Mouse (Mus musculus) kidney, postnatal 36 days (tissue): ENCODE data around the gene Prrg2.

Source experiments
- DNase-seq, 2 experiments: peaks; one replicate each; pipeline ENCODE4 v3.0.0; 2021 to 2022; ENCODE audit warnings: mixed read lengths in 2 of 2

Prrg2 gene

DNA sequence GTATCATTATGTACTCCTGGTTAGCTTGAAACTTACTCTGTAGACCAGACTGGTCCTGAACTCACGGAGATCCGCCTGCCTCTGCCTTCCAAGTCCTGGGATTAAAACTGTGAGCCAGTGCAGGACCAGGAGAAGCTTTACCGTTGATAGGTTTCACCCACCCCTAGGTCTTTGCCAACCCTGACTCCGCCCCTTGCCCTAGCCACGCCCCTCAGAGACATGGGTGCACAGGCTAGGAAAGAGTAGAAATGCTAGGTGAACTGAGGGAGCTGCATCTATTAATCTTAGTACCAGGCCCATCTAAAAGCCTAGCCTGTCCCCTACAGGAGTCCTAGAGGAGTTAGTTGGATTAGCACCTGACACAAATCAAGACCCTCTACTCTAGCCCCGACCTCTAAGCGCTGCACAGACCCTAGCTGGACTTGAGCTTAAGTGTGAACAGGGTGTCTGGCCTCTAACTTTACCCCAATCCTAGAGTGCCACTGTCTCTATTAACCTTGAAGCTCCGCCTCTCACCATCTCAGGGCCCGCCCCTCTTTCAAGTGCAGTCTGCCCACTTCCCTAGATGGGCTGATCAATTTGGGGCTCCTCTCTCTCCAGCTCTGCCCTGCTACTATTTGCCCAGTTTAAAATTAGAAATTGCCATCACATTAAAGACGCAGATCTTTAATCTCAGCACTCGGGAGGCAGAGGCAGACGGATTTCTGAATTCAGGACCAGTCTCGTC is 27.9 kb upstream of the Prrg2 start:
- DNase-seq, result peak in 1 of 2 experiments; percentile 34

DNA sequence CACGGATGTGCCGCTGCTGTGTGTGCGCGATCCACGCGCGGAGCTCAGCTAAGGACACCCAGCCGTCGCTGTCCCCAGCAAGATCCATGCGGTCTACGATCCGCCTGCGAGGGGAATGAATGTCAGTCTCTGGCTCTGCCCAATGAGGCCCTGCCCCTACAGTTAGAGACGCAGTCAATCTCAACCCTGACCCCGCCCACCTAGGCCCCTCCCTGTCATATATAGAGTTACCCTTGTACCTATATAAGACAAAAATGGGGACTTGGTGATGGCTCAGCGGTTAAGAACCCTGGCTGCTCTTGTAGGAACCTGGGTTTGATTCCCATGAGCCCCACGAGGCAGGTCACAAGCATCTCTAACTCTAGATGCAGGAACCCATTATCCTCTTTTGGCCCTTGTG is 26.1 kb upstream of the Prrg2 start:
- DNase-seq, result no peak

DNA sequence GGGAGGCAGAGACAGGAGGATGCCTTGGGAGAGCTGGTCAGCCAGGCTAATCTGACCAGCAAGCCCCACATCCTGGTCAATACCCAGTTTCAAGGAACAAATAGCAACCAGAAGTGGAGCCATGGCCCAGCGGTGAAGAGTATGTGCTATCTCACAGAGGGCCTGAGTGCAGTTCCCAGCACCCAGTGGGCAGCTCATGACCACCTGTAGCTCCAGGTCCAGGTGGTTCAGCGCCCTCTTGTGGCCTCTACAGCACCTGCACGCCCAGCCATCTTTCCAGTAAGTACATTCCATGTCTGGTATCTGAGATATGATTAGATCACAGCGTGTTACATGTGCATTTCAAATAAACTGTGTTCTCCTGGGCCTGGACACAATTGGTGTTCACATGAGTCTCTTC is 23.6 kb upstream of the Prrg2 start:
- no peak for DNase-seq

- no peak for DNase-seq
Observed at GRCm38 (mm10) chr7:45083300-45083890, 20.9 kb upstream of the Prrg2 start.

GRCm38 (mm10) chr7:45082401-45083299 is 20.2 kb upstream of the Prrg2 start:
- peak; percentile 51 to 68 for DNase-seq

GRCm38 (mm10) chr7:45081016-45081415 is 18.5 kb upstream of the Prrg2 start:
- no peak for DNase-seq

DNA sequence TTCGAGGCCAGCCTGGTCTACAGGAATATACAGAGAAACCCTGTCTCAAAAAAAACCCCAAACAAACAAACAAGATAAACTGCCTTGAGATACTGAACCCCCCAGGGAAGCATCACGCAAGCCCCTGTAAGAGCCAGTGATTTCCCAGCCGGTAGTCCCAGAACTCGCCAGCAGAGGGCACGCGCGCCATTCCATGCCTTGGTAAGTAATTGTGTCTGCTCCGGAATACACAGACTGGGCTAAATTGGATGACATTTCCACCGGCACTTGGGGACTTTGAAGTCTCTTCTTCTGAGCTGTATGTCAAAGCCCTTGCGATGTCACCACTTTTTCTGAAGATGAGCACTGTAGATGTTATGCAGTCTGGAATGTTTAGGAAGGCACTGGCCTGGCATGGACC is 17.4 kb upstream of the Prrg2 start:
- peak; percentile 91 to 96 for DNase-seq

- DNase-seq, result peak; percentile 81 to 90
Observed at GRCm38 (mm10) chr7:45078513-45078912, 16.0 kb upstream of the Prrg2 start.

GRCm38 (mm10) chr7:45077829-45078228 is 15.4 kb upstream of the Prrg2 start:
- no peak for DNase-seq

GRCm38 (mm10) chr7:45077322-45077721 is 14.8 kb upstream of the Prrg2 start:
- DNase-seq, result no peak

DNA sequence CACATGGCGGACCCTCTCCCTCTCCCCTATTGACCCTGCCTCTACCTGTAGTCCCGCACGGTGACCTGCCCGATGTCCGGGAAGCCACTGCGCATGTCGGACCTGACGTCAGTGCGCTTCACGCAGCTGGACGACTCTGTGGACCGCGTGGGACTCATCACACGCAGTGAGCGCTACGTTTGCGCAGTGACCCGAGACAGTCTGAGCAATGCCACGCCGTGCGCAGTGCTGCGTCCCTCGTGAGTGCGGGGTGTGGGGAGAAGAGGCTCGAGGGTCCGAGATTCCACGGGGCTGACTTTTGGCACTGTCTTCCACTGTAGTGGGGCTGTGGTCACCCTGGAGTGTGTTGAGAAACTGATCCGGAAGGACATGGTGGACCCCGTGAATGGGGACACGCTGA is 14.0 kb upstream of the Prrg2 start:
- DNase-seq, result no peak

DNA sequence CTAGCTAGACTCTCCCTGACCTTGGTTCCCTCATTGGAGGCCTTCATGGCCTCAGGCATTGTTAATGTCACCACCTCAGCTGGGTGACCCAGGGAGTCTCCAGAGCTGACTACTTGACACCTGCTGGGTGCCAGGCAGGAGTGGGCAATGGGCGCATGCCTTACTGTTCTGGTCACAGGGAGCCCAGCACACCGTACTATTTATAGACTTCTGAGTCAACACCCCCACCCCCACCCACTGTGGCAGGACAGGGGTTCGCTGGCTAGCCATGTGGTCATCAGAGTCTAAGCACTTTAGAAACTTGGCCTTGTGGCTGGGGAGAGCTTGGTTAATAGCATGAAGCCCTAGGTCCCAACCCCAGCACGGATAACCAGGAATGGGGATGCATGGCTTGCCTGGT is 12.9 kb upstream of the Prrg2 start:
- no peak for DNase-seq

GRCm38 (mm10) chr7:45073949-45074348 is 11.5 kb upstream of the Prrg2 start:
- DNase-seq, result no peak

DNA sequence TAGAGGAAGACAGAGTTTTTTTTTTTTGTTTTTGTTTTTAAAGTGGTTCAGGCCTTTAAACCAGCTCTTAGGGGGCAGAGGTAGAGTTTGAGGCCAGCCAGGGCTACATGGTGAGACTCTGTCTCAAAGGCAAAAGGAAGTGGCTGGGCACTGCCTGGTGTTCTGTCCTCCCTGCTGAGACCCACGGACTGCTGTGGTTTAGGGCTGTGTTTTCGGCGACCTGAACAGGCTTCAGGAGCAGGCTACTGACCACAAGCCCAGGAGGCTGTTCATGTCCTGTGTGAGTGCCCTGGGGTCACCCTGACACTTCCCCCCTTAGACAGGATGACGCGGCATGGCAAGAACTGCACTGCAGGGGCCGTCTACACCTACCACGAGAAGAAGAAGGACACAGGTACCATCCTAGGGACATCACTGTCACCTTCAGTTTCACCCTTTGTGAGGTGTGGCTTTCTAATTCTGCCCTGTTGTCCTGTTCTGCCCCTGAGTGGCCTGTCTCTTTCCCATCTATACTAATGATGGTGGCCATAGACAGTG is 10.8 kb upstream of the Prrg2 start:
- no peak for DNase-seq

- DNase-seq, result peak in 1 of 2 experiments; percentile 53
Observed at GRCm38 (mm10) chr7:45072230-45072629, 9.8 kb upstream of the Prrg2 start.

- DNase-seq, result no peak
Observed at GRCm38 (mm10) chr7:45069671-45070070, 7.2 kb upstream of the Prrg2 start.

DNA sequence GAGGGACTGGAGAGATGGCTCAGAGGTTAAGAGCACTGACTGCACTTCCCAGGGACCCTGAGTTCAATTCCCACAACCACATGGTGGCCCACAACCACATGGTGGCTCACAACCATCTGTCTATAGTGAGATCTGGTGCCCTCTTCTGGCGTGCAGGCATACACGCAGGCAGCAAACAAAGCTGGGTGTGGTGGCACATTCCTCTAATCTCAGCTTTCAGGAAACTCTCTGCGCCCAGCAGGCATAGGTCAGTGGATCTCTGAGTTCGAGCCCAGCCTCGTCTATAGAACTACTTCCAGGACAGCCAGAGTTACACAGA is 5.5 kb upstream of the Prrg2 start:
- peak; percentile 51 to 78 for DNase-seq

DNA sequence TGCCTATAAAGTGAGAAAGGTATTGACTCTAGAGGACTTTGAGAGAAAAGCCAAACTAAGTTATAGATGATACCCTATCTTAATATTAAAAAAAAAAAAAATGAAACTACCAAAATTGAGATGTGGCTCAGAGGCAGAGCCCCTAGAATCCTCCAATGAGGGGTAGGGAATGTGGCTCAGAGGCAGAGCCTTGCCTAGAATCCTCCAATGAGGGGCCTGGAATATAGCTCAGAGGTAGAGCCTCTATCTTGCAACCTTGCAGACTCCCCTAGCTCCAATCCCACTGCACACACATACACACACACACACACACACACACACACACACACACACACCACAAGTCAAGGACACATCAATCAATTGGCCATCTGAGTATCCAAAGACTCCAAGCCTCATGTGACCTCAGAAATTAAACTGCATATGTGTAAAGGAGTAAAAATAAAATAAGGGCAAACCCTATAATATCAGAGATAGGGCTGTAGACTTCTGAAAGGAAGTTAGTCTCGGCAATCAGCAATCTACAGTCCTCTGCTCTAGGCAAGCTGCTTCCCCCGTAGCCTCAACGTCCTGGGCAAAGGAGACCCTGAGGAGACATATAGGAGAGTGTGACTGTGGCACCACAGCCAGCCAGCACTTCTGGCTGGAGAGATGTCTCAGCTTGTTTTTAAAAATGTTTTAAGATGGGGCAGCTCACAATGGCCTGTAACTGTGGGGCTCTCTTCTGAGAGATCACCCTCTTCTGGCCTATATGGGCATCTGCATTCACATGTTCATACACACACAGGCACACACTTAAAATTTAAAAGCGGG is 4.9 kb upstream of the Prrg2 start:
- no peak for DNase-seq

DNA sequence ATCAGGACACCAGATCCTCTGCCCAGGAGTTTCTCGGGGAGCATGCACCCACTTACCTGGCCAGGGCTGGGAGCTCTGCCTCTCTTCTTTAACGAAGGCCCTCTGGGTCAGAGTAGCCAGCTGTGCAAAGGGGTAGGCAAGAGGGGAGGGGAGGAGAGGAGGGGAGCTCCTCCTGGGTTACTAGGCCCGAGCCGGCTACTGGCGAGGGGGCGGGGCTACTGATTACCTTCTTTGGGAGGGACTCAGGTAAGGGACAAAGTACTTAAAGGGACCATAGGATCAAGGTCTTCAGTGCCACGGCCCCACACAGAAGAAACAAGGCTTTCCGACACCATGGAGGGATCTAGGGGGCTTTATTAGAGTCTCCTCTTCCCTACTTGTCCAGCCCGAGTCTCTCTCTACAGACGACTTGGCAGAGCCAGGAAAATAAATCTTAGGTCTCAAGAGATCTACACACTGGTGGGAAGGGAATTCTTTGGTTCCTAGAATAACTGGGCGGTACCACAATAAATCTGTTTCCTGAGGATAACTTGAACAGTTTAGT is 873 bp downstream of the Prrg2 start:
- peak; percentile 89 to 91 for DNase-seq

GRCm38 (mm10) chr7:45060632-45061122 is 1.8 kb downstream of the Prrg2 start:
- no peak for DNase-seq

DNA sequence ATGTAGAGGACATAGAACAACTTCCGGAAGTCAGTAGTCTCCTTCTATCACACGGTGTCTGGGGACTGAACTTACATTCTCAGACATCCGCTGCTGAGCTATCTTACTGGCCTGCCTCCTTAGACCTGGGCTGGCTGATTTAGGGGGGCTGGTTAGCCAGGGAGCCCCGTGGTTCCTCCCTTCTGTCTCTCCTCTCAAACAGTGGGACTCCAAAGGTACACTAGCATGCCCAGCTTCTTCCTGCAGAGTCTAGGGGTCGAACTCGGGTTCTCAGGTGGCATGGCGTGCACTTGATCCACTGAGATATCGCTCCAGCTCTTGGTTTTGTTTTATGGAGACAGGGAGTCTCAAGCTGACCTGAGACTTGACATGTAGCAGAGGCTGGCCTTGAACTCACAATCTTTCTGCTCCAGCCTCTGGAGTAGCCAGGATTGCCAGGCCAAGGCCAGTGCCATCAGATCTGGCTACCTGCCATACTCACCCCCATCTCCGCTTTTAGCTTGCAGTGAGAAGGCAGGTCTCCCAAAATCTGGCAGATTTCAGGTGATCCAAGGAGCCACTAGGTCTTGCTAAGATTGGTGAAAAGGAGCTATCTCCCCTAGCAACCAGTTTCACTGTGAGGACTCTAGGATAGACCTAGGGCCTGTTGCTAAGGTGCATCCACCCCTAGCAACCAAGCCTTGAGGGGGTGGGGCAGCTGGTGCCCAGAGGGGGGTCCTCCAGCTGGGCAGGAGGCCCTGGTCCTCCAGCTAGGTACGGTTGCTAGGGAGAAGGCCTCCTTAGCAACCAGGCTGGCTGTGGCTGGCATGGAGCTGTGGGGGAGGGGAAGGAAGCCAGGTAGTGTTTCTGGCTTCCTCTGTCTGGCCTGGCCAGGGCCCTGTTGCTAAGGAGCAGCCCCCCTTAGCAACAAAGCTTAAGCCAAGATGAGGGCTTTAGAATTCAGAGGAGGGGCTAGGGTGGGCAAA is 3.6 kb downstream of the Prrg2 start:
- DNase-seq, result no peak
